Mouse (Mus musculus) ES-Bruce4 (cell line): Measurements from ENCODE around the gene Stxbp5. TPM values are rescaled to one million over a fixed set of nuclear protein-coding genes. Genes with fewer than 3 reads are reported as not detected.

Experiments used
- H3K27ac ChIP-seq: 2 replicates; pipeline ENCODE4 v1.5.1; 2012; ENCODE audit warnings: low read length, inconsistent platforms; ENCODE audit not compliant: insufficient read depth
- H3K27me3 ChIP-seq: 2 replicates; pipeline ENCODE4 v1.6.1; 2012; ENCODE audit warnings: mild to moderate bottlenecking, low read length, inconsistent platforms; ENCODE audit not compliant: control insufficient read depth, poor library complexity, insufficient read depth, severe bottlenecking
- H3K36me3 ChIP-seq: 2 replicates; pipeline ENCODE4 v1.6.1; 2012; ENCODE audit warnings: inconsistent platforms, mild to moderate bottlenecking, low read length, moderate library complexity; ENCODE audit not compliant: control insufficient read depth, poor library complexity, insufficient read depth, severe bottlenecking
- H3K4me1 ChIP-seq: one replicate; pipeline ENCODE4 v1.8.1; 2011; ENCODE audit warnings: low read length; ENCODE audit not compliant: control insufficient read depth, insufficient read depth
- H3K4me3 ChIP-seq: 2 replicates; pipeline ENCODE4 v1.5.1; 2011; ENCODE audit warnings: low read depth, mild to moderate bottlenecking, low read length
- H3K9ac ChIP-seq: 2 replicates; pipeline ENCODE4 v1.6.1; 2012; ENCODE audit warnings: low read depth, mild to moderate bottlenecking, inconsistent platforms; ENCODE audit not compliant: poor library complexity, severe bottlenecking
- H3K9me3 ChIP-seq: replicated peaks from 2 replicates; pipeline ENCODE4 v1.6.1; 2012; ENCODE audit warnings: mild to moderate bottlenecking, low read length, inconsistent platforms; ENCODE audit not compliant: control insufficient read depth, poor library complexity, insufficient read depth, severe bottlenecking
- CTCF ChIP-seq: IDR thresholded peaks from one replicate; pipeline ENCODE4 v1.8.1; 2011; ENCODE audit warnings: low read depth, low read length
- EP300 ChIP-seq: IDR thresholded peaks from 2 replicates; pipeline ENCODE4 v1.6.1; 2011; ENCODE audit warnings: low read depth, low read length; ENCODE audit not compliant: insufficient read depth
- POLR2A ChIP-seq: IDR thresholded peaks from one replicate; pipeline ENCODE4 v1.8.1; 2011; ENCODE audit warnings: low read length; ENCODE audit not compliant: insufficient read depth
- polyA plus RNA-seq: library from polyadenylated mRNA; stranded (reverse); fragments of >200 nt; gene quantifications from 2 replicates; pipeline ENCODE4 v1.2.4, GENCODE M21; 2011; ENCODE audit warnings: low read depth; ENCODE audit not compliant: missing spikeins, insufficient read depth, insufficient read length

Gene Stxbp5
- polyA plus RNA-seq, 1 experiment: 18.7 TPM

DNA sequence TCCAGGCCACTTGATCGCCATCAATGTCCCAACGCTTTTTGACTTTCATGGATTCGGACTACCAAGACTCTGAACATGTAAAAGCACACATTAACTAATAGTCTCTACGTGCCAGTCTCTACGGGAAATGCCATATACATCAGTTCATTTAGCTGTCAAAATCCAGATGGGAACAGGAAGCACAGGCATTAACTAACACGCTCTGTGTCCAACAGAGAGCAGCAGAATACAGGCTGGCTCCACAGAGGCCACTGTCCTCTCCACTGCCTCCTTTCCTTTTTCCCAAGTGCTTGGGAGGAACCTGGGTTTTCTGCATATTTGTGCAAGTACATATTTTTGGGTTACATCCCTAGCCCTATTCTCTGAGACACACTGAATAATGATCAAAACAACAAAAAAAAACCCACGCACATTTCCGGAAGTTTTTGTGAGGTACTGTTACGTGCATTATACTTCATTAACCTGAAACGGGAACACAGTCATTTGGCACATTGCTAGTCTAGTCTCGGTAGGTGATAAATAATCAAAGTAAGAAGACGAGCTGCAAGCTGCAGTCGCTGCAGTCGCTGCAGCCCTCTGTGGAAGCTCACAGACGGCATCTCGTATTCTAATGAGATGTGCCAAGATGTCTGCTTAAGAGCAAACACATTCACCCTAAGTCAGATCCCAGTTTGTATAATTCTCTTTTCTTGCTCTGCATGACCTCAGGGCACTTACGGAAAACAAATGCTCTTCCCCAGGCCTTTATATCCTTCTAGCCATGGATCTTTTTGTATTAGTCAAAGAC is 33.9 kb downstream of the Stxbp5 start:
- Histone ChIP-seq H3K36me3 (no peaks in the 10 kb centered on the region), H3K4me1 (no peaks in the 10 kb centered on the region), H3K9ac (no peak overlapping the region), H3K27ac (no peak overlapping the region), H3K4me3 (no peak overlapping the region), H3K27me3 (no peaks in the 10 kb centered on the region), H3K9me3 (no peaks in the 10 kb centered on the region)
- no peak for TF ChIP-seq POLR2A
- no peak for TF ChIP-seq EP300
- no peak for TF ChIP-seq CTCF

DNA sequence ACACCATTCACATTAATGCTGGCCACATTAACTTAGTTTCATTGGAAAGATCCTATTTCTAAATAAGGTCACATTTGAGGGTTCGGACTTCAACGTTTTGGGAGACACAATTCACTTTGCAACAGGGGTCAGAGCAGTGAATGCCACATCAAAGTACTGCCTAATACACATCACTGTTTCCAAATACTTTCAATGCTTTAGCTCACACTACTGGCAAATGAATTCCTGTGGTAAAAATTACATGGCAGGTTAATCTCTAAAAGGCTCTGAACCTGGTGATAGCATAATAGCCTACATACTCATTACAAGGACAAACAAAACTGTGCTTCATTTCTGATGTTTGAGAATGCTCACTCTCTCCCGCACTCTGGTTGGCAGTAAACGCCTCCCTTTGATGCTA is 40.9 kb downstream of the Stxbp5 start:
- no peaks in the 10 kb centered on the region for H3K36me3 ChIP-seq
- H3K27ac ChIP-seq: no peak overlapping the region
- no peak overlapping the region for H3K9ac ChIP-seq
- H3K27me3 ChIP-seq: no peaks in the 10 kb centered on the region
- no peak overlapping the region for H3K4me3 ChIP-seq
- TF ChIP-seq POLR2A (no peak), CTCF (no peak), EP300 (no peak)
- no peaks in the 10 kb centered on the region for H3K4me1 ChIP-seq
- no peaks in the 10 kb centered on the region for H3K9me3 ChIP-seq

DNA sequence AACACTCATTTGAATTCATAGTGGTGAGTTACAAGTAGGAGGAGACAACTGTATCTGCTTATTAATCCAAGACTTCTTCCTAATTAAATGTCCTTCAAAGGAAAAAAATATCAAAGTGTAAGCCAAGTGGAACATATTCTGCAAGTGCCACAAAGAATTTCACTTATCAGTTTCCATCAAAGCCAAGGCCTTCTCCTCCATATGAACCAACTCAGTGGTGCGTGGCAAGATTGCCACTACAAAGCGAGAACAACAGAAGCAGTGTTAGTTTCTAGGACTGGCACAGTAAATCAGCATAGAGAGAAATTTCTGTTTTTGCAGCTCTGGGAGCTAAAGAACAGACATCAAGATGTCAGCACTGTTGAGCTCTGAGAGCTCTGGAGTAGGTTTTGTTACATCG is 41.4 kb downstream of the Stxbp5 start:
- Histone ChIP-seq H3K4me1 (no peaks in the 10 kb centered on the region), H3K27ac (no peak overlapping the region), H3K9ac (no peak overlapping the region), H3K9me3 (no peaks in the 10 kb centered on the region), H3K36me3 (no peaks in the 10 kb centered on the region), H3K4me3 (no peak overlapping the region), H3K27me3 (no peaks in the 10 kb centered on the region)
- TF ChIP-seq EP300 (no peak), CTCF (no peak), POLR2A (no peak)

DNA sequence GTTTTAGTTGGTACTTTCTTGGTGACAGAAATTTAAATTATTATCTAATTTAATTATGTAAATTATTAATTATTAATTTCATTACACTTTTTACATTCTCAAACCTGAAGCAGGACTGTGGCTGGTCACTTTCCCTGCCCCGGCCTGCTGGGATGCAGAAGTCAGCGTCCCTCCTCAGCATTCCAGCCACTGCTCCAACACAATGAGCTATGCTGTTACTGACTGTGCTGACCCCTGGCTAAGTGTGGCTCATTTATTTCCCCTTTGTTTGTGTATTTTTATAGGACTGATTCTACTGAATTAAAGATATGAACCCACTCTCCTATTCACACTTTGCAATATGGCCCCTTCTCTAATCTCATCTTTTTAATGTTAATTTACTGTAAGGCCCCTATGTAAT is 43.0 kb downstream of the Stxbp5 start:
- Histone ChIP-seq H3K27me3 (no peaks in the 10 kb centered on the region), H3K4me3 (no peak overlapping the region), H3K9me3 (peaks cover 2% of the 10 kb centered on the region; the same call in 1 of the 2 replicates), H3K36me3 (no peaks in the 10 kb centered on the region), H3K27ac (no peak overlapping the region), H3K9ac (no peak overlapping the region), H3K4me1 (no peaks in the 10 kb centered on the region)
- TF ChIP-seq EP300: no peak
- TF ChIP-seq POLR2A: no peak
- no peak for TF ChIP-seq CTCF

DNA sequence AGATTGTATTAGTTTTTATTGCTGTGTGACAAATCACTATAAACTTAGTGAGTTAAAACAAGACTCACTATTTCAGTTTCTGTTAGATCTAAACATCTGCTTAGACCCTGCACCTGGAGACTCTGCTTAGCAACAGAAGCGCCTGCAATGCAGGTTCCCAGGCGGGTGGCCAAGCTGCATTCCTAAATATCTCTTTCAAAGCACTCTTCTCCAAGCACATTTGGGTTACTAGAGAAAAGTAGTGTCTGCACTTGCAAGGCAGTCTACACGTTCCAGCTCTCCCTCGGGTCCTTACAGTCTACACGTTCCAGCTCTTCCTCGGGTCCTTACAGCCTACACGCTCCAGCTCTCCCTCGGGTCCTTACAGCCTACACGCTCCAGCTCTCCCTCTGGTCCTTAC is 44.1 kb downstream of the Stxbp5 start:
- TF ChIP-seq POLR2A (no peak), CTCF (no peak), EP300 (no peak)
- no peak overlapping the region for H3K27ac ChIP-seq
- H3K4me1 ChIP-seq: no peaks in the 10 kb centered on the region
- H3K4me3 ChIP-seq: no peak overlapping the region
- H3K9ac ChIP-seq: no peak overlapping the region
- no peaks in the 10 kb centered on the region for H3K27me3 ChIP-seq
- H3K36me3 ChIP-seq: no peaks in the 10 kb centered on the region
- peaks cover 11% of the 10 kb centered on the region for H3K9me3 ChIP-seq

DNA sequence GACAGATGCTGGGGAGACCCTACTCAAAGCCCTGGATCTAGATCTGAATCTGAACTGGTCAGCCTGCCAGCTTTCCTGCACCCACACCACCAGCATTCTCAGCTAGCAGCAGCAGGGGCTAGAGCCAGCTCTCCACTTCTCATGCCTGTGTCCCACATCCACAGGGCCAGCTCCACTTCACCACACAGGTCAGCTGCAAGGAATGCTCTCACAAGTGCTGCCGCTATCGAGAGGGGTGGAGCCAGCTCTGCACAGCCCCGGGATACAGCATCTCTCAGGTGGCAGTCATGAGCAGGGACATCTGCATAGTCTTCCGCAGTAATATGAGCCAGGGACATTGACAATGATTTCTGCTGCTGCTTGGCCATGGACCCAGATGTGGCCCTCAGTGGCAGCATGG is 54.5 kb downstream of the Stxbp5 start:
- H3K9me3 ChIP-seq: 0 out of 2 replicates have a peak, but pooled peaks cover 2% of the 10 kb centered on the region
- no peak overlapping the region for H3K27ac ChIP-seq
- H3K9ac ChIP-seq: no peak overlapping the region
- no peaks in the 10 kb centered on the region for H3K36me3 ChIP-seq
- H3K27me3 ChIP-seq: no peaks in the 10 kb centered on the region
- no peaks in the 10 kb centered on the region for H3K4me1 ChIP-seq
- no peak for TF ChIP-seq POLR2A
- no peak for TF ChIP-seq EP300
- no peak for TF ChIP-seq CTCF
- H3K4me3 ChIP-seq: no peak overlapping the region
